Mouse (Mus musculus) erythroblast, embryonic 14.5 days (primary cell): ENCODE results near the gene Gm10318.

Experiments used
- GATA1 ChIP-seq: IDR thresholded peaks from 2 replicates; pipeline ENCODE4 v1.6.1; 2012; ENCODE audit warnings: low read length, inconsistent platforms, mixed read lengths
- TAL1 ChIP-seq: IDR thresholded peaks from 3 replicates; pipeline ENCODE4 v1.6.1; 2012; ENCODE audit warnings: low read length, inconsistent platforms, mixed read lengths

GRCm38 (mm10) chr10:77819203-77819602, 33.5 kb upstream of the Gm10318 start:
- TF ChIP-seq GATA1 (no peak), TAL1 (no peak)
